Mouse (Mus musculus): ENCODE measurements around the gene Sh3d21.
"Not testable (repeated sequence)": the region's sequence is repeated elsewhere in the genome, so short reads cannot be mapped to it uniquely, and the experiment has no call there.

The Sh3d21 gene

DNA sequence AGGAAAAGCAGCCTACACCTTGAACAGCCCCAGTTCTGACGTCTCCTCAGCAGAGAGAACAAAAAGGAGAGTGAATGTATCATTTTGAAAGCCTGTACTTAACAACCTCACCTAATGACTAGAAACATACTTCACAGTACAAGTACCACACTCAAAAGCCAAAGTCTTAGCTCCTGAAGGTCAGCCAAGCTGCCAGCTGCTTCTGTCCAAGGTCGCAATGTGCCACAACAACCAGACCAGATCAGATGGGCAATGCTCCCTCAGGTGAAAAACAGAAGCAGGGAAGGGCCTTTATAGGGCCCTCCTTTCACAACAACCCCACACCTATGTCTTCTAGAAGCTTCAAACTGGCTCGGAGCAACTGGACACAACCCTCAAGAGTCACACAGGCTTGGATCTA, 2.8 kb upstream of the Sh3d21 start:
- no peak for DNase-seq

DNA sequence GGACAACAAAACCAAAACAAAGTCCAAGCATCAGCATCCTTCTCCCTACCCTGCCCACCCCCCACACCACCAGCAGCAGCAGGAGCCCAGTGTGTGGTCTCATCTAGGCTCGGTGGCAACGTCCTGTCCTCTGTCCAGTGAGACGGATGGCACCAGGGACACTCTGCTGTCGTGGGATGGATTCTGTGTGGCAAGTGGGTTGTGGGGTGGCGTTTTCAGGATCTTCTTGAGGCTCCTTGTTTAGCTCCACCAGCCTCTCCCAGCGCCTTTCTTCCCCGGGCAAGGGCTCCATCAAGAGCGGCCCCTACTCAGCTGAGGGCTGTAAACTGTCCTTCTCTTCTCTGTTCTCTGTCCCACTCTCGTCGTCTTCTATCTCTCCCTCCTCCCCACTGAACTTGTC, 1.8 kb upstream of the Sh3d21 start:
- DNase-seq, result not testable (repeated sequence)

DNA sequence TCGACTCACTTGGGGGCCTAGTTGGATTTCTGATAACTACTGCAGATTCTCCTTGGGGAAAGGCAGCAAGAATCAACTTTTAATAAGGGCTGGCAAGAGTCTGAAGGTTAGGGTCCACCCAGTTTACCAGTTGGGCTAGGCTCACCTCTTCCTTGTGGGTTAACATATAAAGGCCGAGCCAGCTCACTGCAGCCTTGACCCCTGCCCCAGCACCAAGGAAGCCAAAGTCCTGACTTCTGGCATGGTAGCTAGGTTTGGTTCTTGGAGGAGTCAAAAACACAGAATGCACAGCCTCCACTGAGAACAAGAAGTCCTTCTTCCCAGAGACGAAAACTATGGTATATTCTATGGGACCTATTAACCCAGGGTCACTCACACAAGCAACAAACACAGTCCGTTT, 394 bp upstream of the Sh3d21 start:
- DNase-seq, result no peak

DNA sequence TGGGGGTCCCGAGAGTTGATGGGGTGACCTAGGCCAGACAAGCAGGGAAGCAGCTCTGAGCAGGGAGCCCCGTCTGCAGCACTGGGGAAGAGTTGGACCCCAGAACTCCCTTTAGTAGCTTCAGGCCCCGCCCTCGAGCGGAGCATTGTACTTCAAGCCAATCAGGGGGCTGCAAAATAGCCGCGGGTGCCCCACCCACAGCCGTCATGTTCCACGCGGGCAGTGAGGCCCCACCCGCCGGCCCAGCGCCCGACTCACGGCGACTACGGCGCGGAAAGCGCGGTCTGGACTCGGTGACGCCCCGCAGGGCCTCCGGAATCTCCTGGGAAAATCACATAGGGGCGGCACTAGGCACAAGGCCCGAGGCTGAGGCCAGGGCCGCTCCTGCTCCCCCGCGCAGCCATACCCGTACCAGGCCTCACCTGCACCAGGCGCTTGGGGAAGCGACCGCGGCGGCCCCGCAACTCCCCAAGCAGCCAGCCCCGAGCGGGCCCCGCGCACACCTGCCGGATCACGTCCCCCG, 686 bp downstream of the Sh3d21 start:
- DNase-seq, result peak; percentile 74 to 77

DNA sequence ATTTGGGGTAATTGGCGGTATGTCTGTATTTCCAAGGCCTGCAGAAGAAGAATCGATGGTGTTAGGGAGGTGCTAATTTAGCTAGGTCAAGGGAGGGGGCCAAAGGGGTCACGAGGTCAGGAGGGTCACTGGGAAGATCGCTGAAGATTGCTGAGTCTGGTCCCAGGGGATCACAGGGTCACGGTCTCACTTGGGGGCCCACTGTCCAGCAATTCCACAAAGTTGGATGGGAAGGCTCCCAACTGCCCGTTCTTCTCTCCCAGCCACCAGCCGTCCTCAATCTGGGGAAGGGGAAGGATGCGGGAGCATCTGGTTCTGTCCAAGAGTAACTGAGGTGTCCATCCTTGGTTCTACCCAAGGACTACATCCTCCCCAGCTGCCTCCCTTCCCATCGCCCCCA, 1.3 kb downstream of the Sh3d21 start:
- no peak for DNase-seq

DNA sequence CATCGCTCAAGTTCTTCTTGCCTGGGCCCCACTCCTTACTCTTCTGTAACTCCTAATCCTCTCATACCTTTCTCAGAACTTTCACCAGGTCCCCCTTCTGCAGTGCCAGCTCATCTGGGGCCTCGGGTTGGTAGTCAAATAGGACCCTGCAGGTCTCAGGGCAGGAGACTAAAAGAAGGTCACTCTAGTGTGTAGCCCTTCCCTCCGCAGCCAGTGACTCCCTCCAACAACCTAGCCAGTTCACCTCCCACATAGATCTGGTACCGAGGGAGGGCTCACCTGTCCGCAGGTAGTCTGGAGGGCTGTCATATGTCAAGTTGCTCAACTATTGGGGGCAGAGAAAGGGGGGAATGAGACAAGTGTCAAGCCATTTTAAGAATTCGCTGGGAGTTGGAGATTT, 1.8 kb downstream of the Sh3d21 start:
- no peak for DNase-seq

DNA sequence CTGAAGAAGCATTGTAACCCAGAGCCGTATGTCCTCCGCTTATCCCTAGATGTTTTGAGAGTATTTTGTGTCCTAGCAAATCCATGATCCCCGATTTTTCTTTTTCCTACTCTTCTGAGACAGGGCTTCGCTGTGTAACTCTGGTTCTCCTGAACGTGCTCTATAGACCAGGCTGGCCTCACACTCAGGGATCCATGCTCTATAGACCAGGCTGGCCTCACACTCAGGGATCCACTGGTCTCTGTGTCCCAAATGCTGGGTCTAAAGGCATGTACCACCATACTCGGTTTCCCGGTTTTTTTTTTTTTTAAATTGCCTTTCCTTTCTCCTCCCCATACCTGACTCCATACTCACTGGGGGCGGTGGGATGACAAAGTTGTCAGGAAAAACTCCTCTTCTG, 2.3 kb downstream of the Sh3d21 start:
- no peak for DNase-seq

DNA sequence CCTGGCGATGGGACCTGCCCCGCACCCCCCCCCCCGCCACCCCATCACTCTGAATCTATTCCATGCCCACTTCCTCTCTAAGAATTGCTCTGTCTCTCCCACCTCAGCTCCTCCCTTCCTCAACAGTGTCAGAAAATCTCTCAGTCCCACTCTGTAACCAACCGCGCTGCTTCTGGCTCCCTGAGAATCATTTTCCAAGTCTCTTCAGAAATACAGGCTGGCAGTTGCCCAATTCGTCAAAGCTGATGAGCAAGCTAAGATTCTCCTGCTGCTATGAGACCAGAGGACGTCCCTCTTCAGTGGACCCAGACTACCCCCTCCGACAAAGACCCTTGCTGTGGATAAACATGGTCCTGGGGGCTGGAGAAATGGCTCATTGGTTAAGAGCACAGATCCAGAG, 3.8 kb downstream of the Sh3d21 start:
- DNase-seq, result no peak

DNA sequence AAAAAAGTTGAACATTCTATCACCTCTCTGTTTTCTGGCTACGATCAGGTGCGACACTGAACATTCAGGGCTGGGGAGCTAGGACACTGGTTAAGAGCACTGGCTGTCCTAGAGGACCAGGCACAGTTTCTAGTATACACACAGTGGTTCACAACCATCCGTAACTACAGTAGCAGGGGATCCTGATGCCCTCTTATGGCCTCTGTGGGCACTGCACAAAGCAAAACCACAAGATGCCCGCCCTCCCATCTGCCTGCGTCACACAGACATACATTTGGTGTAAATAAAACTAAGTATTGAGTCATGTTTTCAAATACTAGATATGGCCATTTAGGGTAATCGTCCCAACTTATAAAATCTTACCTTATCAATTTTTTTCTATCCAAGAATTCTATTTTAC, 5.7 kb downstream of the Sh3d21 start:
- DNase-seq, result no peak

DNA sequence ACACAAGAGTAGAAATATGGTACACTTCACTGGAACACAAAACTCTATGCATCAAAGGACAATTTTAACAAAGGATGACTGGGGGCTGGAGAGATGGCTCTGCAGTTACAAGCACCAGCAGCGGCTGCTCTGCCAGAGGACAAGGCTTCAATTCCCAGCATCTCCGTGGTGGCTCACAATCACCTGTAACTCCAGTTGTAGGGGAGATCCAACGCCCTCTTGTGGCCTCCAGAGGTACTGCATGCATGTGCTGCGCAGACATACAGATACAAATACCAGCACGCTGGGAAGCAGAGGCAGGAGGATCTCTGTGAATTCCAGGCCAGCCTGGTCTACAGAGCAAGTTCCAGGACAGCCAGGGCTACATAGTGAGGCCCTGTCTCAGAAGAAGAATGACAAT, 6.7 kb downstream of the Sh3d21 start:
- no peak for DNase-seq

DNA sequence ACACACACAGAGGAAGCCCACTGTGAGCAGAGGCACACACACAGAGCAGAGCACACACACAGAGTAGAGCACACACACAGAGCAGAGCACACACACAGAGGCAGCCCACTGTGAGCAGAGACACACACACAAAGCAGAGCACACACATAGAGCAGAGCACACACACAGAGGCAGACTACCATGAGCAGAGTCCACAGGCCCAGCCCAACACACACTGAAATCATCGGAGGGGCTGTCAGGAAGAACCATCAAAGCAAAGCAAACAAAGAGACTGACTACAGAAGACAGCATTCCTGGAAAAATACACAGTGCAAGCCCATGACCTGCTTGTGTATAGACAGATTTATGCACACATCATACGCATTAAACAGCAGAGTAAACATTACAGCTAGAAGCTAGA, 7.4 kb downstream of the Sh3d21 start:
- DNase-seq, result no peak

DNA sequence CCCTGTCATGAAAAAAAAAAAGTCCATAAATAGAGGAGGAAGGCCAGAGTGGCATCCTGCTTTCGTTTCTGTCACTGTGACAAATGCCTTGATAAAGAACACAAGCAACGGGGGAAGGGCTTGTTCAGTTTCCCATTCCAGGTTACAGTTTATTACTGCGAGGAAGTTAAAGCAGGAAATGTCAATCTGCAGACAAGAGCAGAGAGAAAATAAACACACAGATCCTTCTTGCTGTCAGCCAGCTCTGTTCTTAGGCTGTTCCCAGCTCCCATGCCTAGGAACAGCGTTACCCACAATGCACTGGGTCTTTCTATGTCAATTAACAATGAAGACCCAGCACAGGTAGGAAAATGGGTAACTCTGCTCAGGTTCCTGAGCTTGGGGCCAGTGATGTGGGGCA, 8.1 kb downstream of the Sh3d21 start:
- DNase-seq, result no peak

DNA sequence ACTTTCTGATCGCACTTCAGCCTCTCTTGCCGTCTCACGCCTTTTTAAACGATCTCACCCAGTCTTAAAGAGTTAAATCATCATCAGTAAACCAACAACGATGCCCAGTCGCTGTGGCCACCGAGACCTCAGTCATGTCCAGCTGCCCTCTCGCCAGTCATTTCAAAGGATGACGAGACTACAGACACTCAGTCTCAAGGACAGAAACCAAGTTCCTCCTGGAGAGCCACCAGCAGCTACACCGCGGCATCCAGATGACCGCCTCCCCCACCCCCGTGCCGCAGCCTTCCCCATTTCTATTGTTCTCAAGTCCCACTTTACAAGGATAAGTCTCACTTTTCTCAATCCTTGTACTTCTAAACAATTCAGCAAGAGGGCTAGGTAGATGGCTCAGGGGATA, 10.4 kb downstream of the Sh3d21 start:
- DNase-seq, result no peak

DNA sequence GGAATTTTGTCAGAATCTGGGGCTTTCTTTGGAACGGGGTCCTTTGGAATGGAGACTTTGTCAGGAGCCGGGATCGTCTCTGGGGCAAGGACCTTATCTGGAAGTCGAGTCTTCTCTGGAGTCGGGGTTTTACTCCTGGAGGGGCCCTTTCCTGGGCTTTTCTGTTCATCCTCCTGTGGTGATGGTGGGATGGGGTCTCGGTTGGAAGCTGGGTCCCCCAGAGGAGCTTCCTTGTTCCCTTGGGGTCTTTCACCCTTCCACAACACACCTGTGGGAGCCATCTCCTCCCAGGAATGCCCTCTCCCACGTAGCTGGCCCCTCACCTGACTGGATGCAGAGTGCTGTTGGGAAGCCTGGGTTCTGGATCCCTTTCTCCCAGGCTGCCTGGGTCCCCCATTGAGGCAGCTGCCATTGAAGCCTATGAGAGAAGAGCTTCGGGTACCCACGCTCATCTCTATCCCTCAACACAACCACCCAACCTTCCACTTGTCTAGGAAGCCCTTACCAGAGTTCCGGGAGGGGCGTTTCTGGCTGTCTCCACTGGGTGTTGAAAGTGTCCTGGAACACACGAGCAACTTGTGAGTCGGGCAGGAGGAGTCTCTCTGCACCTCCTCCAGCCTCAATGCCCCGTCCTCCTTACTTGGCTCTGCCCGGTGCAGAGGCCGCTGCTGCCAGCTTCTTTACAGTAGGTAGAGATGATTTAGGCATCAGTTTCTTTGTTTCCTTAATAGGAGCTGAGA, 11.4 kb downstream of the Sh3d21 start:
- DNase-seq, result no peak

DNA sequence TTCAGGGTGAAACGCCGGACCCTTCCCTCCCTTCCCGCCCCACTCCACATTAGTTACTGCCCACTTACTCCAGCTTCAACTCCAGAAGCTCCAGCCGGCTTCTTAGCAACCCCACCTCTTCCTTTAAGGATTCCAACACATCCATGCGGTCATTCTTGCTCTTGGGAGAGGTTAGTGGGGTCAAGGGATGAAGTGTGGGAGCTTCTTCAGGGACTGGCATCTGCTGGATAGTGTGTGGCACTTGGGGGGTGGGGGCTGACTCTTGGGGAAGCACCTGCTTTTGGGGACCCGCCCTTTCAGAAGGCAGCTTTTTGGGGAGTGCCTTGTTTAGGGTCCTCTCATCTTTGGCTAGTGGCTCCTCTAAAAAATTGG, 12.4 kb downstream of the Sh3d21 start:
- DNase-seq, result no peak

DNA sequence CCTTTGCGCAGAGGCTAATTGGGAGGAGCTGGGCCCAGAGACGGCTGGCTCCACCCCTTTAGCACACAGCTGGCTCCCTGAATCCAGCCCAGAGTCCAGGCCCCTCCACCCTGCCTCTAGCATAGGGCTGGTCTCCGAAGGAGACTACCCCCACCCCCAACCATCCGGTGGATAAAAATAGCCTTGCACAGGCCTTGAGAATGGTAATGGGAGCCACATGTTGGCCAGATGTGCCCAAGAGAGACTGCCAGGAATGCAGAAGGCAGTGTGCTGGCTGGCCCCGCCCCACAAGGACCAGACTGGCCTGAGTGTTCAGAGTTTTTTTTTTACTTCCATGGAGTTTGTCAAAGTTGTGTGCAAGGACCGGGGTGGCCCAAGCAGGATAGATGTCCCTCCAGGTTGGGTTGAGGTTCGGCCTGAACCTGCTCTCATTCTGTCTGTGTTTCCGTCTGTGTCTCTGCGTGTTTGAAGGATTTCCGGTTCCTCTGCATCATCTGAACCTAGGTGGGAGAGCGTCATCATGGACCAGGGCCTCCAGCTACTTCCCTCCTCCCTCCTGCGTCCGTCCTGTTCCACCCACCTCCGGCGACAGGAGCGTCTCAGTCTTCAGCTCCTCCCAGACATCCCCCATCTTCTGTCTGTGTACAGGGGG, 12.9 kb downstream of the Sh3d21 start:
- DNase-seq, result no peak

DNA sequence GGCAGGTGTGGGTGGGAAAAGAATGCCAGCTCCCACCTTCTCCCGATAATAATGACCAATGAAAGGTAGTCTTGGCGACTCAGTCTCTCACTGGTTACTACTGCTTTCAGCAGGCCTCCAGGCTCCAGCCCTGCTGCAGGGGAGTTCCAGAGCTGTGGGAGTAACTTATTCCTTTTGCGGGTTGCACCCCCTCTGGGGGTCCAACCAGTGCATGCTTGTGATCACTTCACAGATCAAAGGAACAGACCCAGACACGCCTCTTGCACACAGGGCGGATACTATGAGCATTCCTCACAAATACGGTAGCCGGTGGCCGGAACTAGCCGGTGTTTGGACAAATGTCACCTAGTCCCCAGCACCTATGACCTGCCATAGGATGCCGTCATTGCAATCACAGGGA, 13.5 kb downstream of the Sh3d21 start:
- DNase-seq, result no peak

DNA sequence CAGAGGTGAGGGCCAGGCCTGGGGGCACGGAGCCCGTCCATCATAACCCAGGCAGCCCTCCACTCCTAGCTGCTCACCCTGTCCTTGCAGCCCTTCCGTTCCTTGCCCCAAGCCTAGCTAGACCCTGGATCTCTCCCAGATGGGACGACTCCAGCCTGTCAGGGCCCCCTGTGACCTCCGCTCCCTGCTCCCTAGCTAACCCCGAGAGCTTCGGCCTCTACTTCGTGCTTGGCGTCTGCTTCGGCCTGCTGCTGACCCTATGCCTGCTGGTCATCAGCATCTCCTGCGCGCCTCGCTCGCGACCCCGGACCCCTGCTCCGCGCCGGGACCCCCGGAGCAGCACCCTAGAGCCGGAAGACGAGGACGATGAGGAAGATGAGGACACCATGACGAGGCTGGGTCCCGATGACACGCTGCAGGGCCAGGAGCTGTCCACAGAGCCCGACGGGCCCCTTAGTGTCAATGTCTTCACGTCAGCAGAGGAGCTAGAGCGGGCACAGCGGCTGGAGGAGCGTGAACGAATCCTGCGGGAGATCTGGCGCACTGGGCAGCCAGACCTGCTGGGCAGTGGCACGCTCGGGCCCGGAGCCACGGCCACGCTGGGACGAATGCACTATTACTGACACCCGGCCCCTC, 14.1 kb downstream of the Sh3d21 start:
- peak in 1 of 2 experiments; percentile 21 for DNase-seq

DNA sequence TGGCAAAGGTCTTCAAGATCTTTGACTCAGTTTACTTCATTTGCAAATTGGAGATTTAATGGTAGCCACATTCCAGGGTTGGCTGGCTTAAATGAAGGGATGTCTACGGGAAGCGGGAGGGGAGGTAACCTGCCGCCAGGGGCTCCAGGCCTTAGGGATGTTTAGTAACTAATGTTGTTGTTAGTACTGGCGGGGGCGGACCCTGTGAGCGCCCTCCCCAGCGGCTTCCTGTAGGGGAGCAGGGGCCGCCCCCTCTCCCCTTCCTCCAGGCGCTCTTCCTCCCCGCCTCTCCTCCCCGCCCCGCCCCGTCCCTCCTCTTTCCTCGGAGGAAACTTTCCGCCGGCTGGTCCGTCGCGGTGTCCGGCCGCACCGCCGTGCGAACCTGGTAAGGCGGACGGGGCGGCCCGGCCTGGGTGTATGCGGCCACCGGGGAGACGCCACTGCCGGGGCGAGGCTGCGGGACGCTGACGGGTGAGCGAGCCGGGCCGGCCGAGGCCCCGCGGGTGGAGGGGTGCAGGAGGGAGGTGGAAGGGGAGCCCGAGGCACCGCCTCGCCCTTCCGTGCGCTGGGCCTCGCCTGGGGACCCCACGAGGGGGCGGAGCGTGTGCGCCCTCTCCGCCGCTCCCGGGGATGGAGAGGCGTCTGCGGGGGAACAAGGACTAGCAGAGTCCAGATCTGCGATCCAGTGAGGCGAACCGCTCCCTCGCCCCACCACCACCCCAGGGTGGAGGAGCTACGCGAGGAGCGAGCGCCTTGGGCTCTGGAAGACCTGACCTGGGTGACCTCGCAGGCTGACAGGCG, 14.9 kb downstream of the Sh3d21 start:
- peak; percentile 64 to 68 for DNase-seq

DNA sequence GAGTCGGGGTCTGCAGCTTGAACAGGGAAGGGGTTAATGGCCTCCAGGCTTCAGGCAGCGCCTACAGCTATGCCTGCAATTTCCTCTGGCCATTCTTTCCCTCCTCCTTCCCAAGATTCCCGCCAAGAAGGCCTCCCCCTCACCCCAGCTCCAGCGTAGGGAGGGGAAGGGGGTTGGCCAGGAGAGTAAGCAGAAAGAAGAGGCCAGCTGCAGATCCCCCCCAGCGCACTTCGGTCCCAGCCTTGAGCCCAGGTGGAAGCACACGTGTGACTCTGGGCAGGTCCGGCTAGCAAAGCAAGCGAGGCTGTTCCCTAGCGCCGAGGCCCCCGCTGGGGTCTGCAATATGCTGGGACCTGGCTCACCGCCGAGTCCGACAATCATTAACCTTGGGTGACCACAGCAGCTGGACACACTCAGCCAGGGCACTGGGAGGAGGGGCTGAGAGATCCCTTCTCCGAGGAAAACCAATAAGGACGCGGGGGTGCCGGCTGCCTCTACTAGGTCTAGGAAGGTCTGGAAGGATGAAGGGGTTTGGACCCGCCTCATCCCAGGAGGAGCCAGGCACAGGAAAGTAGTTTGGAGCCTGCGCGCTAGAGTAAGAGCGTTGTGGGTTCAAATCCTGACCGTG, 15.6 kb downstream of the Sh3d21 start, which contains the start of gene Eva1b:
Eva1b (plus strand) TSS at position 212 of the 628 bp plus-strand sequence.
- peak; percentile 26 for DNase-seq

DNA sequence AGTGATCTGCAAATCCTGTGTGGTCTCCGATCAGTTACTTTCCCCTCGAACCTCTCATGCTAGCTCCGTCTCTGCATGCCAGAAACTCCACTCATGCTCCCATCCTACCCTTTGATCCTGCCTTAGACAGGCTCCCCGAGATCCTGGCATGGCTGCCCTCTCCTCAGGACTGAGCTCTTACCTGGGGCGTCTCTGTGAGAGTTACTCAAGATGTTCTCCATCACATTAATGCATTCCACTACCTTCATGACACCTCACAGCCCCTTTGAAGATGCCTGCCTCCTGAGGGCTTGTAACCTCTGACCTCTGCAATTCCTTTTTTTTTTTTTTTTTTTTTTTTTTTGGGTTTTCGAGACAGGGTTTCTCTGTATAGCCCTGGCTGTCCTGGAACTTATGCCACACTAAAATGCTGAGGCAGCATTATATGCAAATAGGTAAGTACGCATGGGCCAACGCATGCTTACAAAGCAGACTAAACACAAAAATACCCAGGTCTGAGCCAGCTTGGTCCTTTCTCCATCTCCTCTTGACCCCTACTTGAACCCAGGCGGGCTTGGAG, 16.2 kb downstream of the Sh3d21 start:
- no peak for DNase-seq

DNA sequence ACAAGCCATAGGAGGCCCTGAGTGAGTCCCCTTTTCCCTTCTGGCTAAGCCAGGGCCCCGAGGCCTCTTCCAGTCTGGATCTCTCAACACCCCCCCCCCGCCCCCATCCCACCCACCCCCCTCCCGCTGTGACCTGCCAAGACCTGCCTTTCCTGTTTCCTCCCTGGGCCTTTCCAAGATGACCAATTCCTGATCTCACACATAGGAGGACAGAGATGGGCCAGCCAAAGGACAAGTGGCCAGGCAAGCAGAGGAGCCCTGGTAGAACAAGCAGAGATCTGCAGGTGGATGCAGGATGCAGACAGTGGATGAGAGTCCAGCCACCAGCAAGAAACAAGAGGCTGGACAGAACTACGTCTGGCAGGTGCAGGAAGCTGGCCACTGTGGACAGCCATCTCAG, 17.9 kb downstream of the Sh3d21 start:
- DNase-seq, result no peak

Measured in thymus, adult 18-20 months (tissue).